Comparison of ENCODE assay signal across 9 mouse cellular contexts in genomic region chr7:63753274-63753751, GRCm38 (mm10).
A peak's percentile ranks its signal among the peaks of the same experiment; 100 is the strongest.
DNase-seq lines count a peak whose midpoint lies in the region; ATAC-seq and TF ChIP-seq lines count a peak whose summit lies in the region.
"Had no signal": no experiment of that assay in that cellular context is flagged by ENCODE, and none has a peak within 500 bp of the region (broad histone marks: within the 10 kb centered on the region; RNA-seq: fewer than 3 reads in every experiment).

No protein-coding gene starts in this region.

- H3K9ac ChIP-seq in forebrain, embryonic 12.5 days, result no peak overlapping the region
- no peak overlapping the region for H3K9ac ChIP-seq in midbrain, embryonic 12.5 days (replicated peaks)

- peak; percentile 59; the same call in 1 of the 2 replicates for TF ChIP-seq CTCF in brain, embryonic 14.5 days (IDR thresholded peaks at IDR 0.05; ENCODE audit: borderline replicate concordance, extremely low read depth, insufficient read depth, insufficient read length)

- TF ChIP-seq POLR2A in brain, embryonic 14.5 days (IDR thresholded peaks at IDR 0.05; ENCODE audit: borderline replicate concordance, extremely low read depth, insufficient read depth, insufficient read length, poor library complexity, severe bottlenecking), result no peak

- H3K27ac ChIP-seq in forebrain, embryonic 12.5 days, result no peak overlapping the region
- H3K27ac ChIP-seq in midbrain, embryonic 12.5 days (replicated peaks), result no peak overlapping the region

- peak; percentile 56 to 68 for DNase-seq in right cerebral cortex, adult 2 months (ENCODE audit: low spot score in 2 of 2)
- no peak for DNase-seq in right cerebral cortex, postnatal 4 days
- peak; percentile 89 for DNase-seq in brain, embryonic 14.5 days (ENCODE audit: low read depth)
- DNase-seq in induced T-regulatory cell, adult 2 months (ENCODE audit: low read depth), result peak; percentile 83
- peak; percentile 69 to 70 for DNase-seq in left cerebral cortex, adult 9 months (ENCODE audit: low spot score in 2 of 2)
- peak; percentile 82 for DNase-seq in telencephalon, adult 2 months (ENCODE audit: low read depth, low spot score)

- peaks cover 52% of the 10 kb centered on the region for H3K27me3 ChIP-seq in forebrain, embryonic 12.5 days
- H3K27me3 ChIP-seq in midbrain, embryonic 12.5 days, result peaks cover 47% of the 10 kb centered on the region

- H3K36me3 ChIP-seq in forebrain, embryonic 12.5 days (replicated peaks), result no peaks in the 10 kb centered on the region
- H3K36me3 ChIP-seq in midbrain, embryonic 12.5 days, result no peaks in the 10 kb centered on the region

- H3K4me2 ChIP-seq in forebrain, embryonic 12.5 days, result peak overlapping the region; percentile 21
- H3K4me2 ChIP-seq in midbrain, embryonic 12.5 days (replicated peaks), result no peak overlapping the region; the same call in 1 of the 2 replicates

- no peaks in the 10 kb centered on the region for H3K9me3 ChIP-seq in forebrain, embryonic 12.5 days
- H3K9me3 ChIP-seq in midbrain, embryonic 12.5 days, result no peaks in the 10 kb centered on the region

- peak; percentile 30 for ATAC-seq in forebrain, embryonic 12.5 days (ENCODE audit: low FRiP score)
- peak; percentile 23 for ATAC-seq in midbrain, embryonic 12.5 days (ENCODE audit: low FRiP score, low read depth)

- no peak overlapping the region for H3K4me3 ChIP-seq in forebrain, embryonic 12.5 days (replicated peaks)
- no peak overlapping the region for H3K4me3 ChIP-seq in midbrain, embryonic 12.5 days
- H3K4me3 ChIP-seq: erythroblast, embryonic 14.5 days had no signal

- H3K4me1 ChIP-seq in forebrain, embryonic 12.5 days, result peaks cover 32% of the 10 kb centered on the region
- H3K4me1 ChIP-seq in midbrain, embryonic 12.5 days, result peaks cover 32% of the 10 kb centered on the region

- WGBS in forebrain, embryonic 12.5 days, result 15% methylated on average over 6 of the region's 6 CpGs
- WGBS in midbrain, embryonic 12.5 days, result 17% methylated on average over 6 of the region's 6 CpGs
